Mouse (Mus musculus) liver, adult 2 months (tissue): Measurements from ENCODE around the gene Ly75.

Source experiments
- CTCF ChIP-seq: fragments of 200-500 bp; IDR thresholded peaks from 2 replicates; pipeline ENCODE4 v1.5.1; 2011; ENCODE audit warnings: low read depth, low read length, control low read depth
- POLR2A ChIP-seq: fragments of 200-500 bp; IDR thresholded peaks from 2 replicates; pipeline ENCODE4 v1.6.1; 2011; ENCODE audit warnings: low read length, control low read depth; ENCODE audit not compliant: insufficient read depth; ENCODE audit errors: extremely low read depth

- TF ChIP-seq POLR2A (no peak), CTCF (no peak)
Observed at GRCm38 (mm10) chr2:60284467-60284821, 98.7 kb downstream of the Ly75 start, which contains the start of gene Cd302.
